Mouse (Mus musculus) neural tube, embryonic 11.5 days (tissue): ENCODE data around the gene Tead2. TPM values are rescaled to one million over a fixed set of nuclear protein-coding genes. Genes with fewer than 3 reads are reported as not detected.

Experiments
- ATAC-seq: fragments of 200-750 bp; cut with Nextera tagmentation; 2 replicates; pipeline ENCODE4 v1.8.0; 2017; ENCODE audit warnings: moderate number of reproducible peaks, mild to moderate bottlenecking, moderate TSS enrichment, moderate library complexity; ENCODE audit not compliant: insufficient read depth, low FRiP score, low TSS enrichment
- DNase-seq: peaks from one replicate; pipeline ENCODE4 v3.0.0-alpha.2; 2015; ENCODE audit warnings: low spot score
- H3K27ac ChIP-seq: fragments of 300-500 bp; sonication (generic); 2 replicates; pipeline ENCODE4 v1.5.1; 2014; ENCODE audit warnings: low read depth, mild to moderate bottlenecking, low read length
- H3K27me3 ChIP-seq: fragments of 300-500 bp; sonication (generic); 2 replicates; pipeline ENCODE4 v1.6.1; 2014; ENCODE audit warnings: mild to moderate bottlenecking, low read length, mixed read lengths; ENCODE audit not compliant: control insufficient read depth, insufficient read depth
- H3K36me3 ChIP-seq: fragments of 300-500 bp; sonication (generic); 2 replicates; pipeline ENCODE4 v1.6.1; 2014; ENCODE audit warnings: mild to moderate bottlenecking, low read length, moderate library complexity, mixed read lengths; ENCODE audit not compliant: control insufficient read depth, insufficient read depth
- H3K4me1 ChIP-seq: fragments of 300-500 bp; sonication (generic); 2 replicates; pipeline ENCODE4 v1.6.1; 2014; ENCODE audit warnings: low read length, mixed read lengths; ENCODE audit not compliant: control insufficient read depth, insufficient read depth
- H3K4me2 ChIP-seq: fragments of 300-500 bp; sonication (generic); 2 replicates; pipeline ENCODE4 v1.6.1; 2014; ENCODE audit warnings: low read depth, mild to moderate bottlenecking, moderate library complexity
- H3K4me3 ChIP-seq: fragments of 300-500 bp; sonication (generic); 2 replicates; pipeline ENCODE4 v1.5.1; 2014; ENCODE audit warnings: low read depth, low read length
- H3K9ac ChIP-seq: fragments of 300-500 bp; sonication (generic); 2 replicates; pipeline ENCODE4 v1.6.1; 2014; ENCODE audit warnings: mild to moderate bottlenecking, low read length
- H3K9me3 ChIP-seq: fragments of 300-500 bp; sonication (generic); 2 replicates; pipeline ENCODE4 v1.6.1; 2016; ENCODE audit warnings: low read length; ENCODE audit not compliant: control insufficient read depth
- WGBS: fragments of 180-500 bp; shearing (Covaris S2); extraction: QIAGEN DNeasy Blood & Tissue Kit; methylation state at CpG from one replicate; pipeline ENCODE4 v1.1.7; 2014; 5-methylcytosine and 5-hydroxymethylcytosine counted together
- polyA plus RNA-seq: library from polyadenylated mRNA; unstranded; fragments of >200 nt; fragmentation: Nextera tagmentation; extraction: Ambion mirVana; gene quantifications from 2 replicates; pipeline ENCODE4 v1.2.1, GENCODE M21; 2014

Gene Tead2
- polyA plus RNA-seq, 1 experiment from 2014 or later = 252 TPM

DNA sequence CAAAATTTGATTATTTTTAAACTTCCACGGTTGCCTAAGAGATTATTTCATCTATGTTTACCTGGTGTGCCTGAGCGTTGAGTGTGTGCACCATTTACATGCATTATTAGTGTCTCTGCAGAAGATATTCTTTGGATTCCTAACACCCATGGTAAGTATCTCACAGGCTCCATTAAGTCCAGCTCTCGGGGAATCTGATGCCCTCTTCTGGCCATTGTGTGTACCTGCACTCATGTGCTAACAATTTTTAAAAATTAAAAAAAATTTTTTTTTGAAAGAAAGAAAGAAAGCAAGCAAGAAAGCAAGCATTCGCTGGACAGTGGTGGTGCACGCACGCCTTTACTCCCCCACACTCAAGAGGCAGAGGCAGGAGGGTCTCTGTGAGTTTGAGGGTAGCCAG lies 7.3 kb upstream of the Tead2 start:
- H3K27ac ChIP-seq = no peak overlapping the region
- no peaks in the 10 kb centered on the region for H3K9me3 ChIP-seq
- 76% methylated on average over 6 of the region's 6 CpGs for WGBS
- H3K27me3 ChIP-seq = peaks cover 17% of the 10 kb centered on the region
- no peak overlapping the region for H3K9ac ChIP-seq
- H3K4me3 ChIP-seq = no peak overlapping the region
- ATAC-seq = no peak
- no peak for DNase-seq
- H3K4me2 ChIP-seq = no peak overlapping the region
- no peaks in the 10 kb centered on the region for H3K36me3 ChIP-seq
- no peaks in the 10 kb centered on the region for H3K4me1 ChIP-seq

DNA sequence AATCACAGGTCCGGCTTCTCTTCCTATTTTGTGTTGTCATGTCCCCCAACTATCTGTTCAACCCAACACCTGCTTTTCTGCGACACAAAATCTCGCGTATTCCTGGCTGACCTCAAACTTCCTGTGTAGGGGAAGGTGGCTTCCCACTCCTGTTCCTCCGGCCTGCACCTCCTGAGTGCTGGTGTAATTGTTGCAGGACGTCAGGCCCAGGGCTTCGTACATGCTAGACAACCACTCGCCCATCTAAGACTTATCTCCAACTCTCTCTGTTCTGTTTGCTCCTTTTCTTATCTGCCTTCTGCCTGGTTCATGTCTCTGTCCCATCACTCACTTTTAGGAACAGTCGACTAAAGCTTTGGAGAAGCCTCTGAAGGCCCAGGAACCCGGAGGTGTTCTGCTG lies 4.5 kb upstream of the Tead2 start:
- no peak overlapping the region for H3K4me3 ChIP-seq
- 73% methylated on average over 10 of the region's 10 CpGs for WGBS
- no peak for DNase-seq
- no peaks in the 10 kb centered on the region for H3K9me3 ChIP-seq
- H3K36me3 ChIP-seq = no peaks in the 10 kb centered on the region
- H3K4me2 ChIP-seq = no peak overlapping the region
- H3K27me3 ChIP-seq = peaks cover 17% of the 10 kb centered on the region
- H3K4me1 ChIP-seq = no peaks in the 10 kb centered on the region
- no peak overlapping the region for H3K27ac ChIP-seq
- no peak for ATAC-seq
- H3K9ac ChIP-seq = no peak overlapping the region

DNA sequence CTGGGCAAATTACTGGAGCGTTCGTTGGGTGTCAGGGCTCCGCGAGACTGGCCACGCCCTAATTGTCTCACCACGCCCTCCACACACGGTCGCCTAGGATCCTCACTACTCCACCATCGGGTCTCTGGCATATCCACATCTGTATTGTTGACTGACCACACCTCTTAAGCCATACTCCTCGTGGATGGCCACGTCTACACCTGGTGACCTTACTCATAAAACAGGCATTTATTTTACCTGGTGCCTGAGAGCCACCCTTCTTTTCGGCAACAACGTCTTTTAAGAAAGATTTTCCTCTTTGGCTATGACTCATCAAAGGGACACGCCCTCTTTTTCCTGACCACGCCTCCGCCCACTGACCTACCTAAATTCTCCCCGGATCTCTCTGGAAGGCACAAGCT lies 3.7 kb upstream of the Tead2 start, which contains the start of gene Dkkl1:
TSS of gene Dkkl1 (minus strand) at position 297 of the 401 bp plus-strand sequence.
- H3K4me3 ChIP-seq = no peak within 1 kb of the TSS
- DNase-seq (no peak), ATAC-seq (no peak)
- no peaks in the 10 kb centered on the region for H3K9me3 ChIP-seq
- no peak within 1 kb of the TSS for H3K27ac ChIP-seq
- peaks cover 17% of the 10 kb centered on the region for H3K27me3 ChIP-seq
- H3K4me2 ChIP-seq = no peak within 1 kb of the TSS
- H3K4me1 ChIP-seq = peaks cover under 1% of the 10 kb centered on the region; the same call in 1 of the 2 replicates
- no peak within 1 kb of the TSS for H3K9ac ChIP-seq
- no peaks in the 10 kb centered on the region for H3K36me3 ChIP-seq
- 6% methylated on average over 17 of the region's 17 CpGs for WGBS

DNA sequence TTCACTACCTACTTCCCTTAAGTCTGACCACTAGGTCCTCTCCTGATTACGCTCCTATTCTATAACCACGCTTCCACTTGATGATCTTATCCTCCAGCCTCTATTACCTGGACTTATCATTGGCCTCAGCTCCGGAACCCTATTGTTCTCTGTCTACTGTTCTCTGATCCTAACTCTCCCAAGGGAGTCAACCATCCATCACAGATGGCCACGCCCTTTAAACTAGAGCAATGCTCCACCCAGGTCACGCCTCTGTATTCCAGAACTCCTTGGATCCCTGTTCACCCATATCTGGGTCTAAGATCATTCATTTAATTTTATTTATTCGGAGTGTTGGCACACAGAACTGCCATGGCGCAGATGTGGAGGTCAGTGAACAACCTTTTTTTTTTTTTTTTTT lies 3.2 kb upstream of the Tead2 start:
- H3K9me3 ChIP-seq = no peaks in the 10 kb centered on the region
- DNase-seq (no peak), ATAC-seq (no peak)
- no peak overlapping the region for H3K27ac ChIP-seq
- no peak overlapping the region for H3K9ac ChIP-seq
- no peak overlapping the region for H3K4me3 ChIP-seq
- H3K4me2 ChIP-seq = no peak overlapping the region
- H3K27me3 ChIP-seq = peaks cover 17% of the 10 kb centered on the region
- 76% methylated on average over 7 of the region's 7 CpGs for WGBS
- H3K36me3 ChIP-seq = no peaks in the 10 kb centered on the region; the same call in 1 of the 2 replicates
- peaks cover 5% of the 10 kb centered on the region for H3K4me1 ChIP-seq

DNA sequence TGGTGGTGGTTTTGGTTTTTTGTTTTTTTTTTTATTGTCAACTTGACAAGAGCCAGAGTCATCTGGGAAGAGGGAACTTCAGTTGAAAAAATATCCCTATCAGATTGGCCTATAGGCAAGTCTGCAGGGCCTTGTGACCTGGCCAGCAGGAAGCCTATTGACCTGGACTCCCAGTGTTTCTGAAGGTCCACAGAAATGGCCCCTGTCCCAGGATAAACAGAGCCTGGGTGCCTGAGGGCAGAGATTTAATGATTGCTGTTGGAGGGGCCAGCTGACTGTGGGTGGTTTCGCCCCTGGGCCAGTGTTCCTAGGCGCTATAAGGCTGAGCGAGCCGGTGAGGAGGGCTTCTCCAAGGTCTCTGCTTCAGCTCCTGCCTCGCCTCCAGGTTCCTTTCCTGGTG lies 1.8 kb upstream of the Tead2 start:
- Histone ChIP-seq H3K4me1 (peaks cover 13% of the 10 kb centered on the region), H3K27me3 (peaks cover 17% of the 10 kb centered on the region), H3K9me3 (no peaks in the 10 kb centered on the region), H3K4me3 (no peak overlapping the region), H3K9ac (no peak overlapping the region), H3K27ac (no peak overlapping the region), H3K4me2 (no peak overlapping the region), H3K36me3 (peaks cover 8% of the 10 kb centered on the region)
- DNase-seq (no peak), ATAC-seq (no peak)
- 48% methylated on average over 5 of the region's 5 CpGs for WGBS

DNA sequence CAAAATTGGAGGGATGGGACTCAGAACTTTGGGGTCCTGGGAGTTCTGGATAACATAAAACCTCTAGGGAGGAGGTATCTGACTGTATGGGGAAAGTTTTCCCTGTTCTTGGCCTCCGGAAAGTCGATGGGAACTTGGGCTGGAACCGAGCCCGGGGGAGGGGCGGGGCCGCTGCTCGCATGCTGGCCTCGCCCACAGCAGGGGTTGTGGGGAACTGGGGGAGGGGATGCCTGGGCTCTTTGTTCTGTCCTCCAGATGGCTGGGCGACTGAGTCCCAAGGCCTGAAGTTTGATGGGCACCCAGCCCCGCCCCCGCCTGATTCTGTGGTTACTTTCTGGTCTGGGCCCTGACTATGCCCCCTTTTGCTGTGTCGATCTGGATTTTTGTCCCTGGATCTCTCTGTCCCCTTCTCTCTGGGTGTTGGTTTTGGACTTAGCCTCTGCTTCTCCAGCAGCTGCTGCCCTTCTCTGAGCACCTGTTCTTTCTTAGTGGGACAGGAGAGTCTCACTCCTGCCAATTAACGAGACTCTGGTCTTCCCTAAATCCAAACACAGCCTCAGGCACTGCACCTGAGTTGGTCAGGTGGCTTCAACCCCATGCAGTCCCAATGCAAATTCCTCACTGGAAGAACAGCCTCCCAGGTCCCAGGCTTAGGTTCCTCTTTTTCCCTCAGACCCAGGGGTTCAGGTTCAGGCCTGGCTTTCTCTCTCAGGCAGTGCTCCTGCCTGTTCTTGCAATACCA lies 1.1 kb downstream of the Tead2 start:
- peak; percentile 82 for ATAC-seq
- peak overlapping the region; percentile 79 for H3K4me2 ChIP-seq
- 0% methylated on average over 13 of the region's 13 CpGs for WGBS
- H3K9ac ChIP-seq = peak overlapping the region; percentile 85
- peak overlapping the region; percentile 92 for H3K27ac ChIP-seq
- peak overlapping the region; percentile 62 for H3K4me3 ChIP-seq
- H3K4me1 ChIP-seq = peaks cover 13% of the 10 kb centered on the region
- H3K27me3 ChIP-seq = peaks cover 9% of the 10 kb centered on the region
- H3K36me3 ChIP-seq = peaks cover 17% of the 10 kb centered on the region
- peak; percentile 94 for DNase-seq
- H3K9me3 ChIP-seq = no peaks in the 10 kb centered on the region

DNA sequence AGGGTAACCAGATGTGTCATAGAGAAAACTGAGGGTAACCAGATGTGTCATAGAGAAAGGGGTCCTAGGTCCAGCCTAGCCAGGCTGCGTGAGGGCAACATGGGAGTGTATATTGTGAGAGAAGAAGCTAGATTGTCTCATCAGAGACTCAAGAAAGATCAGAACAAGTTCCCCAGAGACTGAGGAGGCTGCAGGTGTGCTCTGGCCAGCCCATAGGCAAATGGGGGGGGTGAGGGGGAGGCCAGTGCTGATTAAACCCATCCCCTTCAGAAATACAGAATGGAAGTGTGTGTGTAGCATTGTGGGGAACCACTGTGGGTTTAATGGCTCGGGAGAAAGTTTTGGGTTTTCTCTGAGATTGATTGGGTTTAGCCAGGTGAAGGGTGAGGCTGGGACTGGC lies 6.1 kb downstream of the Tead2 start:
- Histone ChIP-seq H3K27ac (no peak overlapping the region), H3K36me3 (peaks cover 35% of the 10 kb centered on the region), H3K4me1 (peaks cover 13% of the 10 kb centered on the region), H3K9me3 (no peaks in the 10 kb centered on the region), H3K9ac (no peak overlapping the region), H3K4me2 (no peak overlapping the region), H3K4me3 (no peak overlapping the region), H3K27me3 (no peaks in the 10 kb centered on the region)
- DNase-seq = no peak
- 84% methylated on average over 2 of the region's 2 CpGs for WGBS
- ATAC-seq = no peak

DNA sequence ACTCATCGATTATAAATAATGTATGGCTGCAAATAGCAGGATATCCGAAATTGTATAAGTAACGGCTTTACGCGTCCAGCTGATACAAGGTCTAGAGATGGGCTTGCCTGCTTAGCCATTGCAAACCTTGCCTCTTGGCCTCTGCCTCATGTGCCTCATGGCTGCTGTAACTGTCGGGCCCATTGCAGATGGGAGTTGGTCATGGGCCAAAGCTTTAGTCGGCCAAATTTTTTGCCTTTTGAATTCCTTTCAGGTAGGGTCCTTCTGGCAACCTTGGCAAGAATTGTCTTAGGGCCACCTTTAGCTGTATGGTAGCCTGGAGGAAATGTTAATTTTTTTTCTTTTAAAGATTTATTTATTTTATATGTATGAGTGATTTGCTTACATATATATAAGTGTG lies 9.3 kb downstream of the Tead2 start:
- H3K27me3 ChIP-seq = no peaks in the 10 kb centered on the region
- no peak overlapping the region for H3K4me2 ChIP-seq
- H3K9me3 ChIP-seq = no peaks in the 10 kb centered on the region
- DNase-seq (no peak), ATAC-seq (no peak)
- 93% methylated on average over 7 of the region's 7 CpGs for WGBS
- no peak overlapping the region for H3K27ac ChIP-seq
- H3K9ac ChIP-seq = no peak overlapping the region
- no peak overlapping the region for H3K4me3 ChIP-seq
- no peaks in the 10 kb centered on the region for H3K4me1 ChIP-seq
- H3K36me3 ChIP-seq = peaks cover 43% of the 10 kb centered on the region

DNA sequence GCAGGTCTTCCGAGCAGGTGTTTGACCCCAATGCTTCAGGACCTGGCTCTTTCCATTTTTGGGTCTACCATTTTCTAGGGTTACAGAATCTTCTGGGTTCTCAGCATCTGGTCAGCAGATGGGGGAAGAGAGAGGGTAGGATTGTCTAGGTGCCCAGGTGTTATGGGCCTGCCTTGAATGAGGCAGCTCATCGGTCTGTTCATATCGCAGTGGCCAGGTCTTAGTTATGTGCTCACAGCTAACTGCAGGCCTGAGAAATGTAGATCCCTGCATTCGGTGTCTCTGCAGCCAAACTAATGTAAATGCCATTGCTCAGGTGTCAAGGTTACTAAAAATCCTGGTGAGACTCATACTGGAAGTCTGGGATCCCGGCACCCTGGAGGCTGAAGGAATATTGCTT lies 10.9 kb downstream of the Tead2 start:
- Histone ChIP-seq H3K4me3 (no peak overlapping the region), H3K27me3 (no peaks in the 10 kb centered on the region), H3K4me2 (no peak overlapping the region), H3K36me3 (peaks cover 38% of the 10 kb centered on the region), H3K4me1 (no peaks in the 10 kb centered on the region), H3K9ac (no peak overlapping the region), H3K9me3 (no peaks in the 10 kb centered on the region), H3K27ac (no peak overlapping the region)
- WGBS = 96% methylated on average over 5 of the region's 5 CpGs
- ATAC-seq (no peak), DNase-seq (no peak)
